Mouse (Mus musculus): ENCODE data around the gene Sept1.

The Sept1 gene

DNA sequence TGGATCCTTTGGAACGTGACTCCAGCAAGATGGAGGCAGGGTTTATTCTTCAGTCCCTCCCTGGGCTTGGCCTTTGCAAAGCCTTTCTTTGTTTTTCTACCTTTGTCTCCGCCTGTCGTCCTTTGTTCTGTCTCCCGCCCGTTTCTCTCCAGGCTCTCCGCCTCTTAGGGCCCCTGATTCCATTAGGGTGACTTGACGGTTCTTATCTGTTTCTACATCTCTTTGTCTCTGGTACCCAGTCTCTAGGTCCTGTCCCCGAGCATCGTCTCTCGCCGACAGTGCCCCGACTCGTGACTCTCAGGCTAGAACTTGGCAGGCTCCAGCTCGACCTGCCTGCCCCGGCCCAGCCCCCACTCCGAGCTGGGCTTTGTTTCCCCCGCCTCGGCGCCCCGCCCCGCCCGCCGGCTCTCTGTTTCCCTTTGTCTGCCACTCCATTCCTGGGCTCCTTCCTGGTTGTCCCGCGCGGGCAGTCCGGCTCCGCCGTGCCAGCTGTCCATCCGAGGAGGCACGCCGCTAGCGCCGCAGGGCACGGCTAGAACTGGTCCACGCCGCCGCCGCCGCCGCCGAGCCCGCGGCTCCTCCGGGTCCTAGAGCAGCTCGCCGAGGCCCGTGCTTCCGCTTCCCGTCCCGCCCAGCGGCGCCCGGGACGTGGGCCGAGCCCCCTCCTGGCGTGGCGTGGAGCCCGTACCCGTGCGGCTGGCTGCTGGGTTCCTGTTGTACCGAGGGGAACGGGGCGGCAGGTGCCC is at the start of gene Sept1, which contains the start of gene Zfp553:
Sept1 (minus strand) TSS at position 509 of the 746 bp plus-strand sequence.
Zfp553 (plus strand) TSS at position 440 of the 746 bp plus-strand sequence.
- peak; percentile 91 for DNase-seq

DNA sequence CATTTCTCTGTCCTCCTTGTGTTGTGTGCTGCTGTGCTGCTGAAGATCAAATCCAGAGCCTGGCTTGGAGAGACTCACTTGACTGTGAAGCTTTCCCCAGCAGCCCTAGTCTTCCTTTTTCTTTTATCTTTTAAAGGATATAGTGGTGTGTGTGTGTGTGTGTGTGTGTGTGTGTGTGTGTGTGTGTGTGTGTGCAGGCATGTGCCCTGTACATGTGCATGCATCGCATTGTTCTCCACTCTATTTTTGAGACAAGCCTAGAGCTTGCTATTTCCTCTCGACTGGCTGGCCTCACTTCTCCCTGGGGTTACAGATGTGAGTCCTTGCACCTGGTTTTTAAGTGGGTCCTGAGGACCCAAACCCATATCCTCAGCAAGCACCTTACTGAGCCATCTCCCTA is 49.3 kb upstream of the Sept1 start:
- no peak for DNase-seq

DNA sequence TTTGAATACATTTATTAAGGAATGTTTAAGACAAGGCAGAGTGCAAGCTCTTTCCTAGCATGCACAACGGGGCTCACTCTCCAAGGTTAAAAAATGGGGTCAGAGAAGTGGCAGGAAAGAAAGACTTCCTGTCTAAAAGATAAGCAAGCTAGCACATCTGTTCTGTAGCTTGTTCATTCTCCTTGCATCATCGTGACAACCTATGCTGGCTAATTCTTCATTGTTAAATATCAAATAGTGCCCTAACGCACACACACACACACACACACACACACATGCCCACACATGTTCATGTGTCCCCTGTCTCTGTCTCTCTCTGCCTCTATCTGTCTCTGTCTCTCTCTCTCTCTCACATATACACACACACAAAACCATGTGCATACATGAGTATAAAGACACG is 48.2 kb upstream of the Sept1 start:
- no peak for DNase-seq

DNA sequence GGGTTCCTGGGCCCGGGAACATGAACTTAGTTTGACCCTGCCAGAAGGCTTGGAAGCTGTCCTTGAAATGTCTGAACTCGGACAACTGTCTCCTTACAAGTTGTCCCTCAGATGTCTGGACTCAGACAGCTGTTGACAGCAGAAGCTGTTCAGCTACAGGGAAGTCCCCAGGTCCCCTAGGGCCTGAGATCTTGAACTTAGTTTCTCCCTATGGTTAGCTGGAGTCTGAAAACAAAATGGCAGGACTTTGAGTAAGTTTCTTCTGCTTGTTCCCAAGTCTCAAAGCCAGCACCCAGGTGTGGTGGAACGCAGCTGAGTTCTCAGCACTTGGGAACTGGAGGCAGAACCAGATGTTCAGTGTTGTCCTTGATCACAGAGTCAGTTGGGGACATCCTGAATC is 47.2 kb upstream of the Sept1 start:
- no peak for DNase-seq

DNA sequence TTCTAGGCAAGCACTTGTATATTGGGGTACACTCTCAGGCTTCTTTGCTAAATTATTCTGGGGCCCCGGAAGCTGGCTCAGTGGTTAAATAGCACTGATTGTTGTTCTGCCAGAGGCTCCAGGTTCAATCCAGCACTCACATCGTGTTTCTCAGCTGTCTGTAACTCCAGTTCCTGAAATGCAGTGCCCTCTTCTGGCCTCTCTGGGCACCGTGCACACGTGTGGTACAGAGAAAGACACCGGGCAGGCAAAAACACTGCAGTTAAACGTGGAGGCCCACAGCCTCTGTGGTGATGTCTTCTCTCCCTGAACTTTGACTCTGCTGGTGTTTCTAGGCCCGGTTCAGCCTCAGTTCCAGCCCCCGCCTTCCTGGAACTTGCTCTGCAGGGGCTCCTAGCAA is 45.4 kb upstream of the Sept1 start:
- DNase-seq = no peak

DNA sequence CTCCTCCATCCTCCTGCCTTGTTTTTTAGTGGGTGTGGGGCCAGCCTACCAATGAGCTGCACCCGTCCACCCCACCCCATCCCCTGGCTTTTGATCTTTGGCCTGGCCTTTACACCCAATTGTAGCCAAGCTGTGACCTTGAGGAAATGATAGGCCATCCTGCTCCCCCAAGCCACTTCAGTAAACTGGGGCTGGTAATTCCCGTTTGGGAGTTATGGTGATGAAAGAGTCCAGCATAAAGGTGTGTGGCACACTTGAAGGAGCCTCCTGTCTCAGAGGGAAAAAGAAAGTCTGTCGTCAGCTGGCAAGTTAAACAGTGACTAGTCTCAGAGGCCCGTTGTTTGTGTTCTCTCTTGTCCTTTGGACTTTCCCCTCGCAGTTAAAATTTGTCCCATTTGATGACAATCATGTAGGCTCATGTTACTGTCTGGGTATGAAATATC is 43.6 kb upstream of the Sept1 start:
- no peak for DNase-seq

DNA sequence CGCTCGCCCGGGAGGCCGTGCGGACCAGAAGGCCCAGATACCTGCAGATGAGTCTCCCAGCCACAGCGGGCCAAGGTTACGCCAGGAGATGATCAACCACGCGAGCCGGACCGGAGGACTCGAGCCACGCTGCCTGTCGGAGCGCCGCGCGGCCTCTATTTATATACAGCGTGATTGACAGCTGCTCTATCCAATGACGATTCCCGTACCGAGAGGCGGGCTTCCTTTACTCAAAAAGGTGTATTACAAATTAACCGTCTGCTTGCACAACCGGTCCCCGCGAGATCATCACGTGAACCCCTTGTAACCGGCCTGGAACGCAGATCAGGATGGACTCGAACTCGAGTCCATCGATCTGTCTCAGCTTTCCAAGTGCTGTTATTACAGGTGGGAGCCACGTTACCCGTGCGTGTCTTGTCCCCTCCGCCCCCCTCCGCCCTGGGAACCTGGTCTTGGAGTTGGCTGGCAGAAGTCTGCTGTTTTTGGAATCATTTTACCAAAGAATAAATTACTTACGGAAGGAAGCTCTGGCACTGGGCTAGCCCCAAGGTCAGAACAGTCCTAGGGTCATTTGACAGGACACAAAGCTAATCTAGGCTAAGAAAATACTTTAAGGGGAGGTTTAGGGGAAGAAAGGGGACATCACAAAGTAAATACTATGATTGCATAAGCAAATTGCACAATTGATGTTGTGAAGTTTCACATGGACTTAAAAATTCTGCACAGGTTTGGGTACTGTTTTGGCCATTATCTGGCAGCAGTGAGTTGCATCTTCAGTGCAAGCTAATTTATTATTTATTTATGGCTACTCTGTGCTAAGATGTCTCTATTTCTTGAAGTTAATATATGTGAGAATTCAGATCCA is 41.2 kb upstream of the Sept1 start, which contains the start of gene Sephs2:
Sephs2 (minus strand) TSS at position 131 of the 865 bp plus-strand sequence.
- DNase-seq = peak; percentile 96

DNA sequence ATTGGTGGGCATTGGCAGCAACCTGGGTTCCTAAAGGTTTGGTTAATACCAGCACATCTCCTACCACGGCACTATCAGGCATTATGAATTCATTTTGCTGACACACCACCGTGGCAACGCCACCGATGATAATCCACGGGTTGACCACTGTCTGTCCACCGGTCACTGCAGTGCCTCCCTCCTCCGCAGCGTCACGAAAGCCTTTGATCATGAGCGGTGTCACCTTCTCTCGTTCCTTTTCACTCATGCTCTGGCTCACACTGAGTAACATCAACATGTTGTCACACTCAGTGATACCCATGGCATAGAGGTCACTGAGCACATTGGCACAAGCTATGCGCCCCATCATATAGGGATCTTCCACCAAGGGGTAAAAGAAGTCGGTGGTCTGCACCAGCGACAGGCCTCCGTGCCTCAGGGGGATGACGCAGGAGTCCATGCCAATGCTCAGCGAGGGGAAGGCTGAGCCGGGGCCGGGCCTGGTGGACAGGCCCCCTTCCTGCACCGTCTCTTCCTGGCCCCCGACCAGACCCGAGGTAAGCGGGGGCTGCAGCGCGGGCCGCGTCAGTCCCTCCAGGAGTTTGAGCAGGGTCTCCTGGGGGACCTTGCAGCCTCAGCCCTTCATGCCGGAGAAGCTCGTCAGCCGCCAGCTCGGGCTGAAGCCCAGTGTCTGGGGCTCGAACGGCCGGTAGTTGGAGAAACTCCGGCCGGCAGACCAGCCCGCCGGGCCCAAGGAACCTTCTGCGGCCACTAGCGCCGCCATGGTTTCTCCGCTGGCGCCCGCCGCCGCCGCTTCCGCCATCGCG is 40.4 kb upstream of the Sept1 start:
- DNase-seq = peak; percentile 64

DNA sequence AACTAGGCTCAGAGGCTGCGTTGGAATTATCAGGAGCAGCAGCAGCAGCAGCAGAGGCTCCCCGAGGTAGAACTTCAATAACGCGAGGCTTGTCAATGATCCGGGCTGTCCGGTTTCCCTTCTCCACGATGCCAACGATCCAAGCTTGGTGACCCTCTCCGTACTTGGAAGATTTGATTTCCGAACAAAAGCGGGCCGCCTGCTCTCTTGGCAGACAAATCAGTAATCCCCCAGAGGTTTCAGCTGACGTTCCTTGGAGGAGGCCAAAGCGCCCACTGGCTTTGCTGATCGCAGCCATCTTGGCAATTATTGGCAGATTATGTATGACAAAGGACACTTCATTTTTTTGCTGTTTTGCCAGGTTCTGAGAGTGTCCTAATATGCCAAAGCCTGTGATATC is 39.6 kb upstream of the Sept1 start:
- DNase-seq = peak; percentile 28

DNA sequence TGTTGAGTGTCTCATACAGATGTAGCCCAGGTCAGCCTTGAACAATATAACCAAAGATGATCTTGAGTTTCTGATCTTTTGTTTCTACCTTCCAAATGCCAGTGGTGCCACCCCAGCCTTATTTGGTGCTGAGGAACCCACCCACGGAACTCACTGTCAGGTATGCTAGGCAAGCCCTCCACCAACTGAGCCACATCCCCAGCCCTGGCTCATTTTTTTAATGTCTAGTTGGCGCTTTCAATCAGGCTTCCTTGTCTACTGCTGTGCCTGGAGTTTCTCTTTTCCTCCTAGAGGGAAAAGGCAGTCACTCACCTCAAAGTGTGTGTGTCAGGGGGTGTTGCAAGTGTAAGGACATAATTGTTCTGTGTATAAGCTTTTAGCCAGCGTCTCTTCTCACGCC is 38.2 kb upstream of the Sept1 start:
- DNase-seq = no peak

DNA sequence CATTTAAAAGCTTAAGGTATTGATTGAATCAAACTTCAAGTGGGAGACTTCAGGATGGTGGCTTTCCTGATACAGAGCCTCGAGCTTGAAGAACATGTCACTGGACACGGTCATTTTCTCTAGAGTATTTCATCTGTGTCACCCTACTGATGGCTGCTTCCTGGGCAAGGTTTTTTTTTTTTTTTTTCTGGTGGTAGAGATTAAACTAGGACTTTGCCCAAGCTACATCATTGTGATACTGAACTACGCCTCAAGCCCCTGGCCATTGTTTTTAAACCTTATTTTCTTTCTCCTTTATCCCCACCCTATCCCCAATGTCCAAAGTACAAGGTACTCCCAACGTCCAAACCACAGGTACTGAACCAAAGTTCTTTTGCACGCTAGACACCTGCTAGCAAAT is 37.7 kb upstream of the Sept1 start:
- DNase-seq = no peak

DNA sequence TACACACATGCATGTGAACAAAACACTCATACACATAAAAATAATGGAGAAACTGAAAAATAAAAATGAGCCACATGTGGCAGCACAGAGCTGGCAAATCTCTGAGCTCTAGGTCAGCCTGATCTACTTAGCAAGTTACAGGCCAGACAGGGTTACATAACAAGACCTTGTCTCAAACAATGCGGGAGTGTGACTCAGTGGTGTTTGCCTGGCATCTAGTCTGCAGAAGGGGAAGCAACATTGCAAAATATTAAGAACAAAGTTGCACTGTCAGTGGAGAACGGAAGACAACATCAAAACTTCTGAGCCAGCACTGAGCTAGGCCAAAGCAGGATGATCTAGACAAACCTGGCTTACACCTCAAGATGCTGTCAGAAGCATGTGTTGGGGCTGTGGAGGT is 37.3 kb upstream of the Sept1 start:
- no peak for DNase-seq

DNA sequence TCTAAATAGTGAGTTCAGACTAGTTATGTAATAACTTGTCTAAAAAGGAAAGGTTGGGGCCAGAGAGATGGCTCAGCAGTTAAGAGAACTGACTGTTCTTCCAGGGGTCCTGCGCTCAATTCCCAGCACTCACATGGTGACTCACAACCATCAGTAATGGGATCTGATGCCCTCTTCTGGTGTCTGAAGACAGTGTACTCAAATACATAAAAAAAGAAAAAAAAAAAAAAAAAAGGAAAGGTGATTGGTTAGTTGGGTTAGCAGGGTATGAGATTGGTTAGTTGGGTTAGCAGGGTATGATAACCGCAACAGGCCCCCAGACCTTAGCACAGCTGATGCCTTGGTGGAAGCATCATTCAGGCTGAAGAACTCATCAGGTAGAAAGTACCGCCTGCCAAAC is 30.6 kb upstream of the Sept1 start:
- peak; percentile 2 for DNase-seq

DNA sequence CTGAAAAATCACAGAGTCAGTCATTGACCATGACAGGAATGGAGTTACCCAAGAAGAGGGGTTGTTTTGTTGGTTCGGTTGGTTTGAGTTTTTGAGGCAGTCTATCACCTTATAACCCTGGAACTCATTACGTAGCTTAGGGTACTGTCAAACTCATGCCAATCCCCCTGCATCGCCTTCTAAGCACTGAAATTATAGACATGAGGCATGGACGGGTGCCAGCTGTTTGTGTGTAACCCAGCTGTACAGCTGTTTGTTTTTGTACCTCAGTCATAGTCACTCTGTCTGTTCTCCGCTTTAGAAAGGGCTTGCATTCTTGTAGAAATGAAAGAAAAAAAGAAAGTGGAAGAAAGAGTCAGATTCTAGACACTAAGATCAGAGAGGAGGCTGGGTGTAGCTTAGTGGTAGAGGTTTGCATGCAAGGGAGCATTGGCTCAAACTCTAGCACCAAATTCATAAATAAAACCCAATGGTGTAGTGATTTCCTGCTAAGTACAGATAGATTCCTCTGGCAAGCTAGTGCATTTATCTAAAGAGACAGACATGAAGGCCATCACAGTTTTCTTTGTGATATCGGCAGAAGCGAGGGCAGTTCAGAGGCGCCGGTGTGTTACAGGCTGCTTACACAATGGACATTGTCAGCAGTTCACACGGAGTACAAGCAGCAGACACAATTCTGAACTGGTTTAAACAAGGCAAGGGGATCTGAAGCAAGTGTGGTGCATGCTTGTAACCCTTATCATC is 29.5 kb upstream of the Sept1 start:
- peak; percentile 35 for DNase-seq

DNA sequence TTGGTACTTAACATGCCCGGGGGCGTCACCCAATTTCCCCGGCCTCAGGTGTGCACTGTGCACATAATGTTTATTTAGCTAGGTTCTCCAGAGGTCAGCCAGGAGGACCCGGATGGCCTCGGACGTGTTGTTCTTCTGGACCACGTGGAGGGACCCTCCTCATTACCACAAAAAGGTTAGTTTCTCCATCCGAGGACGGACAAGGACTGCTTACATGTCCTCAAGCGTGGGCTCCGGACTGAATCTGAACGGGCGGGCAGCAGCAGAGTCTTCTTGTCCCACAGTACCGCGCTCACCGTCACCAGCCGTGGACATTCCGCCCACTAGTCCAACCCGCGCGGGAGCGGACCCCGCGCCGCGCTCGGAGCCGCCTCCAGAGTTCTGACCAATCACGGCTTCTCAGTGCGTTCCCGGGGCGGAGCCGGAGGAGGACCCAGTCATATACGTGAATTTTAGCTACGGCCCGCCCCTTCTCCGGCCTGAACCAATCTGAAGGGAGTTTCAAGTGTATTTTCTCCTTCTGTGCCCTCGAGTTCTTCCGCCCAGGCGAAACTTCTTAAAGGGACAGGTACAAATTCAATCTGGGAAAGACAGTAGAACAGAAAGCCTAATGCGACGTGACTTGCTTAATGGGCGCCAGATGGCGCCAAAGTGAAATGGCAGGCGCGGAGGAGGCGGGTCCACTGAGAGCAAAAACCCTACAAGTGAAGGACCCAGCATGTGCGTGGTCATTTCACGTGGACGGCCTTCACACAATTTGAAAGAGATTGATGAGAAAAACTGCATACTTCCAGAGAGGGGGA is 27.6 kb upstream of the Sept1 start, which contains the start of gene Dctpp1:
Dctpp1 (minus strand) TSS at position 401 of the 803 bp plus-strand sequence.
- peak; percentile 99 for DNase-seq

DNA sequence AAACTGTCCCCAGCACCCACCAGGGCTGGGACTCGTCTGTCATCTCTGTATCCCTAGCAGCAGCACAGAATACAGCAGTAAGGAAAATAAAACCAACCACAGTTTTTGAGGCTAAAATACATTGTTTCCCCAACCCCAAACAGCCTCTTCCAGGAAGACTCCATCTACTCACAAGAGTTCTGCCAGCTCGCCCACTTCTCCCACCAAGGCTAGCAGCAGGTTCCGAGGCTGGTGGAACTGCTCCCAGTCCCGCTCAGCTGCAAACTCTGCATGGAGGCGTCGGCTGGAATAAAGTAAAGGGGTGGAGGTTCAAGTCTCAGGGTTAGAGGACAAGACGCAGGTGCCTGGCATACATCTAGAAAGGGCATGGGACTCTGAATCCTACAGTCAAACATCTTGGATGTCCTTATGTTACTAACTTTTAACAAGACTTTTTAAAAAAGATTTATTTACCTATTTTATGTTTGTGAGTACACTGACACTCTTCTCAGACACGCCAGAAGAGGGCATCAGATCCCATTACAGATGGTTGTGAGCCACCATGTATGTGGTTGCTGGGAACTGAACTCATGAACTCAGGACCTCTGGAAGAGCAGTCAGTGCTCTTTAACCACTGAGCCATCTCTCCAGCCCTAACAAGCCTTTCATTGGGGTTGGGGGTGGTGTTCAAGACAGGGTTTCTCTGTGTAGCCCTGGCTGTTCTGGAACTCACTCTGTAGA is 26.4 kb upstream of the Sept1 start:
- DNase-seq = peak; percentile 47

DNA sequence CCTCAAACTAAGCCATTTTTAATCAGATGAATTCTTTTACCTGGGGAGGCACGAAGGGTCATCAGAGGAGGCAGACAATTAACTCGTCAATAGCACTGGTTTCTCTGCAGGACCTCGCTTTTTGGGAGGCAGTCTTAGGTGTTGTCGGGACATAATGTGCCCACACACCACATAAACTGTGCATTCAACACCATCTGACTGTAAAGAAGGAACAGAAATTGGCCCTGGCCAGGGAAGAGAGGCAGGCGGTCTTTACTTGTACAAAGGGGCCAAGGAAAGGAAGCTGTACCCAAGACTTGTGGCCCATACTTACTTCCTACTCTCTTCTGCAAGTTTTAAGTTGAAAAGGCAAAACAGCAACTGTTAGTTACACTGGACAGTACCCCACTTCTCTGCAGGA is 23.6 kb upstream of the Sept1 start:
- DNase-seq = peak; percentile 39

DNA sequence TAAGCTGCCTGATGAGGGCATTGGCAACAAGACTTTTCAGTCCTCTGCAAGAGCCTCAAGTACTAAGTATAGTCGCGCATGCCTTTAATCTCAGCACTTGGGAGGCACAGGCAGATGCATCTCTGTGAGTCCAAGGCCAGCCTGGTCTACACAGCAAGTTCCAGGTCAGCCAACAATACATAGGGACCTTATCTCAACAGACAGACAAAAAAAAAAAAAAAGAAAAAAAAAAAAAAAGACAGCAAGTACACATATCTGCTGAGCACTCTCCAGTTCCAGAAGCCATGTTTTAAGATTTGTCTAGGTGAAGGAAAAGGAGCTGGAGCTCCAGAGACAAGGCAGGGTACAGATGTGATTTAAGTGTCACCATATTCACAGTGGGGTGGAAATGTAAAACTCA is 23.0 kb upstream of the Sept1 start:
- DNase-seq = peak; percentile 27

DNA sequence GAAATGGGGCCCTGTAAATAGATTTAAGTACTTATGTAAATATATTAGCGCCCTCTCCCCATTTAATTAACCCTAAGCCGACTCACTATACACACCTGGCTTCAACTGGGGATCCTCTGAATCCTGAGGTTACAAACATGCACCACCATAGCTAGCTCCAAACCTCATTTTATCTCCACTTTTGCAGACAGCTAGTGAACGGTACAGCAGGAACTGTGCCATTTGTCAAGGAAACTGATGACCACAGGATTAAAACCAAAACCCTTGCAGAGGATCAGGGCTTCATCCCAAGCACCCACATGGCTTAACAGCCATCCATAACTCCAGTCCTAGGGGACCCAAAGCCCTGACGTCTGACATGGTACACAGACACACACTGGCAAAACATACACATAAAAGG is 22.1 kb upstream of the Sept1 start:
- peak; percentile 39 for DNase-seq
